Mouse (Mus musculus) lung, embryonic 16.5 days (tissue): ENCODE data around the gene Pax5. TPM values are rescaled to one million over a fixed set of nuclear protein-coding genes. Genes with fewer than 3 reads are reported as not detected.

Source experiments
- ATAC-seq: fragments of 200-750 bp; cut with Nextera tagmentation; 2 replicates; pipeline ENCODE4 v1.8.0; 2017; ENCODE audit warnings: low read depth, mild to moderate bottlenecking, moderate library complexity
- H3K27ac ChIP-seq: fragments of 300-500 bp; sonication (generic); 2 replicates; pipeline ENCODE4 v1.5.1; 2014; ENCODE audit warnings: mild to moderate bottlenecking, control low read depth, low read length
- H3K27me3 ChIP-seq: fragments of 300-500 bp; sonication (generic); 2 replicates; pipeline ENCODE4 v1.6.1; 2014; ENCODE audit warnings: low read depth, low read length, mixed read lengths; ENCODE audit not compliant: control insufficient read depth, insufficient read depth
- H3K36me3 ChIP-seq: fragments of 300-500 bp; sonication (generic); 2 replicates; pipeline ENCODE4 v1.6.1; 2014; ENCODE audit warnings: low read length; ENCODE audit not compliant: control insufficient read depth, insufficient read depth
- H3K4me1 ChIP-seq: fragments of 300-500 bp; sonication (generic); replicated peaks from 2 replicates; pipeline ENCODE4 v1.6.1; 2014; ENCODE audit warnings: low read length, mixed read lengths; ENCODE audit not compliant: control insufficient read depth, insufficient read depth
- H3K4me2 ChIP-seq: fragments of 300-500 bp; sonication (generic); 2 replicates; pipeline ENCODE4 v1.6.1; 2014; ENCODE audit warnings: low read depth, low read length, control low read depth
- H3K4me3 ChIP-seq: fragments of 300-500 bp; sonication (generic); 2 replicates; pipeline ENCODE4 v1.5.1; 2014; ENCODE audit warnings: mild to moderate bottlenecking, low read length, control low read depth
- H3K9ac ChIP-seq: fragments of 300-500 bp; sonication (generic); 2 replicates; pipeline ENCODE4 v1.6.1; 2014; ENCODE audit warnings: low read length, control low read depth
- H3K9me3 ChIP-seq: fragments of 300-500 bp; sonication (generic); 2 replicates; pipeline ENCODE4 v1.6.1; 2016; ENCODE audit warnings: low read length; ENCODE audit not compliant: control insufficient read depth
- WGBS: fragments of 180-500 bp; shearing (Covaris S2); extraction: QIAGEN DNeasy Blood & Tissue Kit; methylation state at CpG from one replicate; pipeline ENCODE4 v1.1.7; 2014; 5-methylcytosine and 5-hydroxymethylcytosine counted together
- polyA plus RNA-seq: library from polyadenylated mRNA; unstranded; fragments of >200 nt; fragmentation: Nextera tagmentation; extraction: Ambion mirVana; gene quantifications from 2 replicates; pipeline ENCODE4 v1.2.1, GENCODE M21; 2015

The Pax5 gene
- polyA plus RNA-seq, 1 experiment from 2014 or later, result not detected

GRCm38 (mm10) chr4:44696676-44697075 lies 13.6 kb downstream of the Pax5 start:
- Histone ChIP-seq H3K9me3 (no peaks in the 10 kb centered on the region), H3K4me3 (no peak overlapping the region), H3K27me3 (peaks cover 34% of the 10 kb centered on the region), H3K36me3 (no peaks in the 10 kb centered on the region), H3K4me1 (no peaks in the 10 kb centered on the region), H3K9ac (no peak overlapping the region), H3K4me2 (no peak overlapping the region), H3K27ac (no peak overlapping the region)
- ATAC-seq, result no peak

- H3K4me2 ChIP-seq, result no peak overlapping the region
- no peak for ATAC-seq
- H3K4me3 ChIP-seq, result no peak overlapping the region
- no peaks in the 10 kb centered on the region for H3K4me1 ChIP-seq
- no peaks in the 10 kb centered on the region for H3K36me3 ChIP-seq
- 65% methylated on average over 15 of the region's 15 CpGs for WGBS
- no peak overlapping the region for H3K27ac ChIP-seq
- no peak overlapping the region for H3K9ac ChIP-seq
- H3K27me3 ChIP-seq, result peaks cover 15% of the 10 kb centered on the region
- H3K9me3 ChIP-seq, result no peaks in the 10 kb centered on the region
Observed at GRCm38 (mm10) chr4:44694369-44694768, 15.9 kb downstream of the Pax5 start.

GRCm38 (mm10) chr4:44685582-44685981 lies 24.7 kb downstream of the Pax5 start:
- no peaks in the 10 kb centered on the region for H3K36me3 ChIP-seq
- H3K9me3 ChIP-seq, result no peaks in the 10 kb centered on the region
- no peaks in the 10 kb centered on the region for H3K27me3 ChIP-seq
- H3K4me1 ChIP-seq, result no peaks in the 10 kb centered on the region
- H3K9ac ChIP-seq, result no peak overlapping the region
- WGBS, result 52% methylated on average over 6 of the region's 6 CpGs
- no peak overlapping the region for H3K4me2 ChIP-seq
- no peak overlapping the region for H3K4me3 ChIP-seq
- no peak overlapping the region for H3K27ac ChIP-seq
- ATAC-seq, result no peak

DNA sequence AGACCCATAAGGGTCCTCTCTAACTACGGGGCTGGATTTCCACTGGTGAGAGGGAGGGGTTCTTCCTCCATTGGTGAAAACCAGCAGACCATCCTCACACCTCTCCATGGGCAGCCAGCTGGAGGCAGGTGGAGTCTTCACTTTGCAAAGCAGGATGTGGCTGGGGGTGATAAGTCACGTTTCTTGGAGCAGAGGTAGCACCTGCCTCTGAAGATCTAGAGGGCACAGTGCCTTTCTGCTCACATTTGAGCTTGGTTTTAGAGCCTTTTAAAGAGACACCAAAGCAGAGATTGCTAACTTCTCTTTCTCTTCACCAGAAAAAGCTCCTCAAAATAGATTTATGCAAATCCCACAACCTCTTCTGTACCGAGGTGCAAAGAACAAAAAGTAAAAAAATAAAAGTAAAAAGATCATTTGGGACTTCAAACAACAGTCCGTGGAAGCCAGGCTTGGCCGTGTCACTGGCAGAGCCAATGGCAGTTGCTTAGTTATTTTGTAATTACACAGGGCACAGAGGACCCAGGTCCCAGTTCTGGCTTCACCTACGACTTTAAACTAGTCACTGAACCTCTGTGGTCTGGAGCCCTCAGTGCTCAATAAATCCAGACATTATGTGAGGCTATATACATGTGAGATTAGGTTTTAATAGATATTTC lies 29.9 kb downstream of the Pax5 start:
- 57% methylated on average over 6 of the region's 6 CpGs for WGBS
- Histone ChIP-seq H3K4me1 (no peaks in the 10 kb centered on the region), H3K27me3 (no peaks in the 10 kb centered on the region)

DNA sequence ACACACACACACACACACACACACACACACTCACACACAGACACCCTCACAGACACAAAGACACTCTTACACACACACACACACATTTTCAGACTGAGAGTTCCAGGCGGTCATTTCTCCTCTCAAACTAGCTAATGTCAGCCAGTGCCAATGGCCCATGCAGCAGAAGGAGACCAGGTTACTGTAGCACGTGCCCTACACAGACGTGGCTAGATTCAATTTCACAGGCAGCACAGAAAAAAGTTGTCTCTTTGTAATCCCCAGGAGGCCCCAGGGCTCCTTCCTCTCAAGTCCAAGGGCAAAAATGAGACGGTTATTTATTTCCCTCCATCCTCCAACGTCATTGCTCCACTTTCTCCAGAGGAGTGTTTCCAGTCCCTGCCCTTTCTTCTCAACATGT lies 31.6 kb downstream of the Pax5 start:
- Histone ChIP-seq H3K4me2 (no peak overlapping the region), H3K4me3 (no peak overlapping the region), H3K36me3 (no peaks in the 10 kb centered on the region), H3K4me1 (no peaks in the 10 kb centered on the region), H3K27me3 (no peaks in the 10 kb centered on the region), H3K9me3 (no peaks in the 10 kb centered on the region), H3K27ac (no peak overlapping the region), H3K9ac (no peak overlapping the region)
- no peak for ATAC-seq
- 53% methylated on average over 5 of the region's 5 CpGs for WGBS

More for the DNA sequence above, 29.9 kb downstream of the Pax5 start:
- H3K4me2 ChIP-seq, result no peak overlapping the region
- H3K27ac ChIP-seq, result no peak overlapping the region
- H3K36me3 ChIP-seq, result no peaks in the 10 kb centered on the region
- no peak overlapping the region for H3K4me3 ChIP-seq
- no peaks in the 10 kb centered on the region for H3K9me3 ChIP-seq
- ATAC-seq, result no peak
- no peak overlapping the region for H3K9ac ChIP-seq

- H3K9me3 ChIP-seq, result no peaks in the 10 kb centered on the region
- H3K27me3 ChIP-seq, result no peaks in the 10 kb centered on the region
- H3K4me1 ChIP-seq, result no peaks in the 10 kb centered on the region
- H3K27ac ChIP-seq, result no peak overlapping the region
- no peaks in the 10 kb centered on the region for H3K36me3 ChIP-seq
- WGBS, result 55% methylated on average over 3 of the region's 3 CpGs
- H3K4me2 ChIP-seq, result no peak overlapping the region
- ATAC-seq, result no peak
- no peak overlapping the region for H3K4me3 ChIP-seq
- no peak overlapping the region for H3K9ac ChIP-seq
Observed at GRCm38 (mm10) chr4:44678026-44678425, 32.3 kb downstream of the Pax5 start.

- no peaks in the 10 kb centered on the region; the same call in 1 of the 2 replicates for H3K4me1 ChIP-seq
- no peak overlapping the region for H3K27ac ChIP-seq
- H3K4me2 ChIP-seq, result no peak overlapping the region
- no peaks in the 10 kb centered on the region for H3K36me3 ChIP-seq
- 79% methylated on average over 8 of the region's 8 CpGs for WGBS
- H3K9me3 ChIP-seq, result no peaks in the 10 kb centered on the region
- H3K27me3 ChIP-seq, result no peaks in the 10 kb centered on the region
- H3K9ac ChIP-seq, result no peak overlapping the region
- no peak overlapping the region for H3K4me3 ChIP-seq
- ATAC-seq, result no peak
Observed at GRCm38 (mm10) chr4:44674973-44675372, 35.3 kb downstream of the Pax5 start.

- no peak for ATAC-seq
- H3K4me2 ChIP-seq, result no peak overlapping the region
- no peak overlapping the region for H3K4me3 ChIP-seq
- no peaks in the 10 kb centered on the region; the same call in 1 of the 2 replicates for H3K4me1 ChIP-seq
- H3K27me3 ChIP-seq, result no peaks in the 10 kb centered on the region
- WGBS, result 40% methylated on average over 9 of the region's 9 CpGs
- H3K36me3 ChIP-seq, result no peaks in the 10 kb centered on the region
- H3K9ac ChIP-seq, result no peak overlapping the region
- no peak overlapping the region for H3K27ac ChIP-seq
- H3K9me3 ChIP-seq, result 0 out of 2 replicates have a peak, but pooled peaks cover 5% of the 10 kb centered on the region
Observed at GRCm38 (mm10) chr4:44673726-44674125, 36.6 kb downstream of the Pax5 start.

- Histone ChIP-seq H3K36me3 (no peaks in the 10 kb centered on the region), H3K4me1 (no peaks in the 10 kb centered on the region; the same call in 1 of the 2 replicates), H3K9ac (no peak overlapping the region), H3K9me3 (0 out of 2 replicates have a peak, but pooled peaks cover 5% of the 10 kb centered on the region), H3K4me3 (no peak overlapping the region), H3K27ac (no peak overlapping the region), H3K27me3 (no peaks in the 10 kb centered on the region), H3K4me2 (no peak overlapping the region)
- 48% methylated on average over 10 of the region's 10 CpGs for WGBS
- no peak for ATAC-seq
Observed at GRCm38 (mm10) chr4:44672216-44672937, 37.9 kb downstream of the Pax5 start.
